Mouse (Mus musculus) midbrain, embryonic 12.5 days (tissue): ENCODE results near the gene Tex264. TPM values are rescaled to one million over a fixed set of nuclear protein-coding genes. Genes with fewer than 3 reads are reported as not detected.

Experiments used
- ATAC-seq: fragments of 200-750 bp; cut with Nextera tagmentation; 2 replicates; pipeline ENCODE4 v1.8.0; 2017; ENCODE audit warnings: low read depth, moderate TSS enrichment, moderate library complexity; ENCODE audit not compliant: low FRiP score
- H3K27ac ChIP-seq: fragments of 300-500 bp; sonication (generic); replicated peaks from 2 replicates; pipeline ENCODE4 v1.5.1; 2016; ENCODE audit warnings: mild to moderate bottlenecking
- H3K27me3 ChIP-seq: fragments of 300-500 bp; sonication (generic); 2 replicates; pipeline ENCODE4 v1.6.1; 2016; ENCODE audit warnings: mild to moderate bottlenecking
- H3K36me3 ChIP-seq: fragments of 300-500 bp; sonication (generic); 2 replicates; pipeline ENCODE4 v1.6.1; 2016
- H3K4me1 ChIP-seq: fragments of 300-500 bp; sonication (generic); 2 replicates; pipeline ENCODE4 v1.6.1; 2016
- H3K4me2 ChIP-seq: fragments of 300-500 bp; sonication (generic); replicated peaks from 2 replicates; pipeline ENCODE4 v1.6.1; 2016; ENCODE audit warnings: mild to moderate bottlenecking, moderate library complexity
- H3K4me3 ChIP-seq: fragments of 300-500 bp; sonication (generic); 2 replicates; pipeline ENCODE4 v1.5.1; 2016; ENCODE audit warnings: mild to moderate bottlenecking
- H3K9ac ChIP-seq: fragments of 300-500 bp; sonication (generic); replicated peaks from 2 replicates; pipeline ENCODE4 v1.6.1; 2016; ENCODE audit warnings: mild to moderate bottlenecking, moderate library complexity
- H3K9me3 ChIP-seq: fragments of 300-500 bp; sonication (generic); 2 replicates; pipeline ENCODE4 v1.6.1; 2016; ENCODE audit warnings: mild to moderate bottlenecking
- WGBS: fragments of 180-500 bp; shearing (Covaris S2); methylation state at CpG from one replicate; pipeline ENCODE4 v1.1.7; 2016; 5-methylcytosine and 5-hydroxymethylcytosine counted together
- polyA plus RNA-seq: library from polyadenylated mRNA; unstranded; fragments of >200 nt; fragmentation: Nextera tagmentation; extraction: Ambion mirVana; gene quantifications from 2 replicates; pipeline ENCODE4 v1.2.1, GENCODE M21; 2016

Tex264 gene
- polyA plus RNA-seq, 1 experiment from 2014 or later: 30.3 TPM

GRCm38 (mm10) chr9:106684918-106685248, 844 bp downstream of the Tex264 start:
- 6% methylated on average over 14 of the region's 14 CpGs for WGBS
- peak overlapping the region; percentile 79 for H3K9ac ChIP-seq
- H3K27ac ChIP-seq: no peak overlapping the region; the same call in 1 of the 2 replicates
- ATAC-seq: 0 out of 2 replicates have a peak, but pooled peaks have one; percentile 3
- peaks cover 16% of the 10 kb centered on the region for H3K4me1 ChIP-seq
- peaks cover 16% of the 10 kb centered on the region for H3K36me3 ChIP-seq
- peak overlapping the region; percentile 98 for H3K4me2 ChIP-seq
- H3K9me3 ChIP-seq: no peaks in the 10 kb centered on the region
- no peaks in the 10 kb centered on the region for H3K27me3 ChIP-seq
- H3K4me3 ChIP-seq: peak overlapping the region; percentile 85

- peak overlapping the region; percentile 98 for H3K4me2 ChIP-seq
- H3K36me3 ChIP-seq: peaks cover 16% of the 10 kb centered on the region
- peaks cover 16% of the 10 kb centered on the region for H3K4me1 ChIP-seq
- H3K9ac ChIP-seq: peak overlapping the region; percentile 79; the same call in 1 of the 2 replicates
- H3K4me3 ChIP-seq: peak overlapping the region; percentile 85
- no peaks in the 10 kb centered on the region for H3K9me3 ChIP-seq
- no peaks in the 10 kb centered on the region for H3K27me3 ChIP-seq
- 81% methylated on average over 6 of the region's 6 CpGs for WGBS
- H3K27ac ChIP-seq: no peak overlapping the region
- no peak for ATAC-seq
Measured at GRCm38 (mm10) chr9:106684093-106684872, 1.4 kb downstream of the Tex264 start.

DNA sequence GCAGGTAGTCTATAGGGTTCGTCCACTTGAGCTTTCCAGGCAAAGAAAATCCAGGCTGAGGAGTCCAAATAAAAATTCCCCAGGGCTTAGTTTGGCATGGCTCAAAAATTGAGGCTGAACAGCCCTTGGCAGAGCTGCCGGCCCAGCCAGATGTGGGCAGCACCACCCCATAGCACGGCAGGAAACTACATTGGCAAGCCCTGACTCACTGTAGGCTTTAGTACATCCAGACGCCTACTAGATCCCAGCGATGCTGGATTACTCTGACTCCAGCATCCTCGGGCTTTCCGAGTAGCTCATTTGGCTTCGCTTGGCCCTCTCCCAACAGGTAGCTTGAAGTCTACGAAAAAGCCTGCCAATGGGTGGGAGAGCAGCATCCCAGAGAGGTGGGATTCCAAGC, 4.7 kb downstream of the Tex264 start:
- no peak overlapping the region for H3K4me2 ChIP-seq
- 93% methylated on average over 9 of the region's 9 CpGs for WGBS
- ATAC-seq: no peak
- H3K4me3 ChIP-seq: no peak overlapping the region
- H3K9me3 ChIP-seq: no peaks in the 10 kb centered on the region
- H3K27ac ChIP-seq: no peak overlapping the region
- peaks cover 12% of the 10 kb centered on the region for H3K4me1 ChIP-seq
- no peak overlapping the region for H3K9ac ChIP-seq
- no peaks in the 10 kb centered on the region for H3K27me3 ChIP-seq
- H3K36me3 ChIP-seq: peaks cover 20% of the 10 kb centered on the region

DNA sequence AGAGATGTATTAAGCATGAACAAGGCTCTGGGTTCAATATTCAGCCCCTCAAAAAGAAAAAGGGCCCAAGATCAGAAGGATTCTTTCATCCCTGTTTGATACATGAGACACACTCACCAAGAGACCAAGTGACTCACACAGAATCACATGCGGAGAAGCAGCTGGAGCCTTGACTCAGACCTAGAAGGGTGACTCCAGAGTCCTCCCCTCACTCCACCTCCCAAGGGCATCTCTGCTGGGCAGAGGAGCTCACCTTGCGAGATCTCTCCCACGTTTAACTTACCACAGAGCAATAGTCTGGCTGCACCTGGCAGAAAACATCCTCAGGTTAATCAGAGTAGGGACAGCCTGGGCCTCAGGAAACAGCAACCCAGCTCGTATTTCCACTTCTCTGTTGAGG, 7.5 kb downstream of the Tex264 start:
- H3K9ac ChIP-seq: no peak overlapping the region
- no peak overlapping the region for H3K4me3 ChIP-seq
- H3K36me3 ChIP-seq: peaks cover 23% of the 10 kb centered on the region
- no peak overlapping the region for H3K27ac ChIP-seq
- H3K4me2 ChIP-seq: no peak overlapping the region
- no peak for ATAC-seq
- no peaks in the 10 kb centered on the region for H3K4me1 ChIP-seq
- H3K27me3 ChIP-seq: no peaks in the 10 kb centered on the region
- WGBS: 77% methylated on average over 4 of the region's 4 CpGs
- no peaks in the 10 kb centered on the region for H3K9me3 ChIP-seq

- no peak overlapping the region for H3K4me3 ChIP-seq
- no peaks in the 10 kb centered on the region for H3K9me3 ChIP-seq
- peaks cover 26% of the 10 kb centered on the region for H3K36me3 ChIP-seq
- H3K4me2 ChIP-seq: no peak overlapping the region
- no peak for ATAC-seq
- no peak overlapping the region for H3K9ac ChIP-seq
- H3K4me1 ChIP-seq: no peaks in the 10 kb centered on the region
- no peak overlapping the region for H3K27ac ChIP-seq
- H3K27me3 ChIP-seq: no peaks in the 10 kb centered on the region
- 87% methylated on average over 5 of the region's 5 CpGs for WGBS
Measured at GRCm38 (mm10) chr9:106677702-106678101, 8.0 kb downstream of the Tex264 start.

GRCm38 (mm10) chr9:106676571-106676970, 9.2 kb downstream of the Tex264 start:
- ATAC-seq: no peak
- Histone ChIP-seq H3K27me3 (no peaks in the 10 kb centered on the region), H3K27ac (no peak overlapping the region), H3K9me3 (no peaks in the 10 kb centered on the region), H3K4me2 (no peak overlapping the region), H3K9ac (no peak overlapping the region), H3K36me3 (peaks cover 24% of the 10 kb centered on the region), H3K4me1 (no peaks in the 10 kb centered on the region), H3K4me3 (no peak overlapping the region)
- 76% methylated on average over 4 of the region's 4 CpGs for WGBS

DNA sequence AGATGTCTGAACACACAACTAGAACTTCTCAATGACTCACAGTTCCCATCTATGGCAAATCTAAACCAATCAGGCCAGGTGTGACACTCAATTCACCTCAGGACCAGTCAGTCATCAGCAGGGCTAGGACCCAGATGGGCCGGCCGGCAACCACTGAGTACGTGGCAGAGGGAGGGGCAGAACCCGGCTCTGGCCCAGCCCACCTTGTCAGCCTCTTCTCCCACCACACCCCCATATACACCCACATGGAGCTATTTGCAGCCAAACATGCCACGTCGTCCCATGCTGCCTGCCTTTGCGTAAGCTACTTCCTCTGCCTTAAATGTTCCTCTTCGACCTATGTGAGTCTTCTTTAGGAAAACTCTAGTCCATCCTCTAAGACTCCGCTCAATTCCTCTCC, 9.8 kb downstream of the Tex264 start:
- H3K9ac ChIP-seq: no peak overlapping the region
- H3K4me3 ChIP-seq: no peak overlapping the region
- H3K4me1 ChIP-seq: no peaks in the 10 kb centered on the region
- no peaks in the 10 kb centered on the region for H3K27me3 ChIP-seq
- no peak overlapping the region for H3K27ac ChIP-seq
- no peaks in the 10 kb centered on the region for H3K9me3 ChIP-seq
- WGBS: 75% methylated on average over 9 of the region's 9 CpGs
- ATAC-seq: no peak
- H3K4me2 ChIP-seq: no peak overlapping the region
- H3K36me3 ChIP-seq: peaks cover 18% of the 10 kb centered on the region

- 0% methylated on average over 1 of the region's 1 CpGs for WGBS
- ATAC-seq: peak; percentile 63; the same call in 1 of the 2 replicates
Measured at GRCm38 (mm10) chr9:106675480-106675879, 10.2 kb downstream of the Tex264 start.

DNA sequence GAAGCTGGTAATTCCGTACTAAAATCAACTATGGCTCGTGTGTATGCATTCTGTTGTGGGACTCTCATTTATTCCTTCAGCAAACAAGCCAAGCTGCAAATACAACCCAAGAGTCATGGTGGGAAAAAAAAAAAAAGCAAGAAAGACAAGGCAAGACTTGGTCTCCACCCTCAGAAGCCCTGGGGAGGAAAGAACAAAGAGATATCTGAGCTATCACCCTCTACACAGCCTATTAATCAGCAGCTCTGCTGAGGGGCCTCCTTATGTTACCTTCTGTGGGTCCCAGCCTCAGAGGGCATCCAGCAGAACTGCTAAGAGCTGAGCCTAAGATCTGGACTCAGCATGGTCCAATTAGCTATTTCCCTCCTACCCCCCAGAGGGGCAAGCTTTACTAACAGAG, 11.9 kb downstream of the Tex264 start:
- Histone ChIP-seq H3K36me3 (peaks cover 8% of the 10 kb centered on the region; the same call in 1 of the 2 replicates), H3K27ac (no peak overlapping the region), H3K4me3 (no peak overlapping the region), H3K9ac (no peak overlapping the region), H3K9me3 (no peaks in the 10 kb centered on the region), H3K4me1 (no peaks in the 10 kb centered on the region), H3K27me3 (no peaks in the 10 kb centered on the region), H3K4me2 (no peak overlapping the region)
- 73% methylated on average over 2 of the region's 2 CpGs for WGBS
- ATAC-seq: no peak

More at GRCm38 (mm10) chr9:106675480-106675879, 10.2 kb downstream of the Tex264 start:
- H3K9ac ChIP-seq: no peak overlapping the region
- H3K27me3 ChIP-seq: no peaks in the 10 kb centered on the region
- no peak overlapping the region for H3K27ac ChIP-seq
- peaks cover 14% of the 10 kb centered on the region for H3K36me3 ChIP-seq
- no peak overlapping the region for H3K4me3 ChIP-seq
- no peaks in the 10 kb centered on the region for H3K4me1 ChIP-seq
- H3K9me3 ChIP-seq: no peaks in the 10 kb centered on the region
- H3K4me2 ChIP-seq: no peak overlapping the region

DNA sequence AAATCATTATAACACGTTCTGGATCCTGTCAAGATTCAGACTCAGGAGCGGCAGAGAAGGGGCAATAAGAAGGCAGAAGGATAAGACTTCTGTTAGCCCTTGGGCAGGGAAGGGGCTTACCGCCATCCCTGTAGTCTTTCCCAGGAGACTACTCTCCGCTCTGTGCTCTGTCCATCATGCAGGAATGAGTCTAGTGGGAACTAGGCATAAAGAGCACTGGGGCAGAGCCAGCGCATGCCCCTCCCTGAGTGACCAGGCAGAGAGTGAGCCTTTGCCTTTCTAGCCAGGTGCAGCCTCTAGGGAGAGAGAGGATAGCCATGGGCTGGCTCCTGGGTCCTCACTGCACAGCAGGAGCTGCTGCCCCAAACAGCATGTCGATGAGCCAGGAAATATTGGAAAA, 20.9 kb downstream of the Tex264 start:
- Histone ChIP-seq H3K9me3 (no peaks in the 10 kb centered on the region), H3K4me1 (peaks cover 17% of the 10 kb centered on the region), H3K27ac (peak overlapping the region; percentile 78), H3K4me2 (no peak overlapping the region), H3K36me3 (peaks cover 9% of the 10 kb centered on the region; the same call in 1 of the 2 replicates), H3K27me3 (no peaks in the 10 kb centered on the region), H3K4me3 (no peak overlapping the region), H3K9ac (no peak overlapping the region)
- no peak for ATAC-seq
- 76% methylated on average over 6 of the region's 6 CpGs for WGBS

DNA sequence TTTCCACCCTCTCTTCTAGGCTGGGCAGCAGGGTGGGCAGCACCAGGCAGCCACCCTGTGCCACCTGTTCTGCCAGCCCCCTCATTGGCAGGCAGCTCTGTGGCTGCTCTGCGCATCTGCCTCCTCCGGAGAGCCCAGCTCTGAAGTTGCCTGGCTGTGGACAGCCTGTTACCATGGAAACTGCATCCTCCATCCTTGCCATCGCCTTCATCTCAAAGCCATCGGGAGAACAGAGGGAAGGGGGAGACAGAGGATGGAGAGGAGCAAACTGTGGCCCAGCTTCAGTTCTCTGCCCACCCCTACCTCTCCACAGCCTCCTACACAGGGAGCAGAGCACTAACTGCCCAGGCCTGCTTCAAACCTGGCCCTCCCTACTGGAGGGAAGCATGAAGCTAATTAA, 21.3 kb downstream of the Tex264 start:
- H3K9me3 ChIP-seq: no peaks in the 10 kb centered on the region
- peak overlapping the region; percentile 78 for H3K27ac ChIP-seq
- peaks cover 20% of the 10 kb centered on the region for H3K4me1 ChIP-seq
- H3K36me3 ChIP-seq: peaks cover 9% of the 10 kb centered on the region; the same call in 1 of the 2 replicates
- no peaks in the 10 kb centered on the region for H3K27me3 ChIP-seq
- ATAC-seq: peak; percentile 75
- WGBS: 36% methylated on average over 4 of the region's 4 CpGs
- no peak overlapping the region for H3K4me3 ChIP-seq
- no peak overlapping the region for H3K9ac ChIP-seq
- no peak overlapping the region for H3K4me2 ChIP-seq

DNA sequence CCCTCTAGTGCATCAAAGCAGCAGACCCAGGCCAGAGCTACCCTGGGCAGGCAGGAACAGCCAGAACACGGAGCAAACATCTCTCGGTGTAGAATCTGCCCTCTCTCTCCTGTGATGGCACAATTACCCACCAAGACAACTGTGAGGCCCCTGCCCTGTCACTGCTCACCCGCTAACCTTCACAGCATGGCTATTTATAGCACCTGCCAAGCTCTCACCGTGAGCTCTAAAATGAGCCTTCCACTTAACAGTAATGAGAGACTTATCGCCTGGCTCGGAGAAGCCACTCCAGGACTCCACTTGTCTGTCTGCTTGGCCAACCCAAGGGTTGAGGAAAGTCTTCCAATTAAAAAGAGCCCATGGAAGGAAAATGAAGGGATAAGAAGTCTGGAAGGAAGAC, 22.5 kb downstream of the Tex264 start:
- ATAC-seq: no peak
- Histone ChIP-seq H3K4me1 (peaks cover 26% of the 10 kb centered on the region), H3K27ac (no peak overlapping the region), H3K9me3 (no peaks in the 10 kb centered on the region), H3K4me3 (no peak overlapping the region), H3K9ac (no peak overlapping the region), H3K27me3 (no peaks in the 10 kb centered on the region), H3K4me2 (no peak overlapping the region), H3K36me3 (peaks cover 18% of the 10 kb centered on the region)
- WGBS: 86% methylated on average over 6 of the region's 6 CpGs
